Mouse (Mus musculus) liver, adult 2 months (tissue): ENCODE results near the gene Rorc. TPM values are rescaled to one million over a fixed set of nuclear protein-coding genes. Genes with fewer than 3 reads are reported as not detected.

Source experiments
- DNase-seq: peaks from one replicate; pipeline ENCODE4 v3.0.0-alpha.2; 2011; ENCODE audit warnings: low read depth, low spot score; ENCODE audit errors: extremely low read depth
- H3K27ac ChIP-seq: fragments of 200-500 bp; replicated peaks from 2 replicates; pipeline ENCODE4 v1.5.1; 2012; ENCODE audit warnings: low read depth, mild to moderate bottlenecking, control low read depth, inconsistent platforms, low read length; ENCODE audit not compliant: insufficient read depth
- H3K27me3 ChIP-seq: fragments of 200-500 bp; 2 replicates; pipeline ENCODE4 v1.6.1; 2012; ENCODE audit warnings: mild to moderate bottlenecking, moderate library complexity, low read length, inconsistent platforms; ENCODE audit not compliant: control insufficient read depth, insufficient read depth
- H3K36me3 ChIP-seq: fragments of 200-500 bp; 2 replicates; pipeline ENCODE4 v1.6.1; 2012; ENCODE audit warnings: low read length, inconsistent platforms; ENCODE audit not compliant: control insufficient read depth, insufficient read depth
- H3K4me1 ChIP-seq: fragments of 200-500 bp; 2 replicates; pipeline ENCODE4 v1.6.1; 2011; ENCODE audit warnings: low read length; ENCODE audit not compliant: control insufficient read depth, insufficient read depth
- H3K4me3 ChIP-seq: fragments of 200-500 bp; 2 replicates; pipeline ENCODE4 v1.5.1; 2011; ENCODE audit warnings: low read depth, mild to moderate bottlenecking, control low read depth, low read length, moderate library complexity; ENCODE audit not compliant: insufficient read depth
- H3K79me2 ChIP-seq: fragments of 200-500 bp; 2 replicates; pipeline ENCODE4 v1.6.1; 2012; ENCODE audit warnings: inconsistent platforms, mild to moderate bottlenecking, low read length, moderate library complexity; ENCODE audit not compliant: control insufficient read depth, insufficient read depth
- H3K9ac ChIP-seq: fragments of 200-500 bp; 2 replicates; pipeline ENCODE4 v1.6.1; 2012; ENCODE audit warnings: low read depth, mild to moderate bottlenecking, control low read depth, inconsistent platforms, low read length
- CTCF ChIP-seq: fragments of 200-500 bp; IDR thresholded peaks from 2 replicates; pipeline ENCODE4 v1.5.1; 2011; ENCODE audit warnings: low read depth, low read length, control low read depth
- POLR2A ChIP-seq: fragments of 200-500 bp; IDR thresholded peaks from 2 replicates; pipeline ENCODE4 v1.6.1; 2011; ENCODE audit warnings: low read length, control low read depth; ENCODE audit not compliant: insufficient read depth; ENCODE audit errors: extremely low read depth
- WGBS: fragments of 180-500 bp; shearing (Covaris S2); methylation state at CpG from one replicate; pipeline ENCODE4 v1.1.7; 2018; 5-methylcytosine and 5-hydroxymethylcytosine counted together
- polyA plus RNA-seq: library from polyadenylated mRNA; depleted of rRNA; stranded (reverse); fragments of >200 nt; gene quantifications from 2 replicates; pipeline ENCODE4 v1.2.3, GENCODE M21; 2012
- total RNA-seq: library from RNA; depleted of rRNA; stranded (reverse); fragments of >200 nt; gene quantifications from 2 replicates; pipeline ENCODE4 v1.2.3, GENCODE M21; 2014

The Rorc gene
- total and polyA plus RNA-seq, 2 experiments: 34.4 to 50.3 TPM

DNA sequence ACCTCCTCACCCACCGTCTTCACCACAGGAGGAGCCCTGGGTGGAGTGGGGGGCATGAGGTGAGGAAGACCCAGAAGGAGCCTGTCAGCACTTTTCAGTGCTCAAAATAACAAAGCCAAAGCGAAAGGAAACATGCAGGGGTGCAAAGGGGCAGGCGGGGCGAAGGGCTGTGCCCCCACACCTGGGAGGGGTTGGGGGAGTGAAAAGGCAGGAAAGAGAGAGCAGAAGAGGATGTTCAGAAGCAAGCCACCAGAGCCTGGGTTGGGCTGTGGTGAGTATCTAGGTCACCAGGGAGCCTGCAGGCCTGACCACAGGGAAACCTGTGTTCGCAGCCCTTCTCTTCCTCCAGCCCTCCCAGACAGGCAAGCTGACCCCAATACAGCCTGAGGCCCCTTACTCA is 15.5 kb downstream of the Rorc start:
- Histone ChIP-seq H3K27ac (no peak overlapping the region), H3K4me1 (peaks cover 2% of the 10 kb centered on the region; the same call in 1 of the 2 replicates), H3K36me3 (peaks cover 27% of the 10 kb centered on the region), H3K4me3 (no peak overlapping the region), H3K27me3 (no peaks in the 10 kb centered on the region), H3K79me2 (no peaks in the 10 kb centered on the region), H3K9ac (no peak overlapping the region)
- TF ChIP-seq POLR2A: no peak
- no peak for TF ChIP-seq CTCF
- 80% methylated on average over 5 of the region's 5 CpGs for WGBS
- no peak for DNase-seq

DNA sequence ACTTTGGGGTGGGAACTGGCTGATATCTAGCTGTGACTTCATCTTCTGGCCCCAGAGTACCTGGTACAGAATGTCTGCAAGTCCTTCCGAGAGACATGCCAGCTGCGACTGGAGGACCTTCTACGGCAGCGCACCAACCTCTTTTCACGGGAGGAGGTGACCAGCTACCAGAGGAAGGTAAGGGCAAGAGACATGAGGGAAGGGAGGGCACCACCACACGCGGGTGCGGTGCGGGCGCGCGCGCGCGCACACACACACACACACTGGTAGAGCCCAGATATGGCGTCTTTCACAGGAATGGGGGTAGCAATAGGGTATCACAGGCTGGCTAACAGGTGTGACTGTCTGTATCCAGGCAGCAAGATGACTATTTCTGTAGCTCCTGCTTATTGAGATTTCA is 16.8 kb downstream of the Rorc start:
- WGBS: 94% methylated on average over 16 of the region's 16 CpGs
- H3K79me2 ChIP-seq: no peaks in the 10 kb centered on the region
- peaks cover 32% of the 10 kb centered on the region for H3K36me3 ChIP-seq
- no peak overlapping the region for H3K27ac ChIP-seq
- no peak overlapping the region for H3K4me3 ChIP-seq
- no peak for DNase-seq
- no peak for TF ChIP-seq CTCF
- TF ChIP-seq POLR2A: no peak
- no peaks in the 10 kb centered on the region for H3K27me3 ChIP-seq
- H3K9ac ChIP-seq: no peak overlapping the region
- no peaks in the 10 kb centered on the region for H3K4me1 ChIP-seq

DNA sequence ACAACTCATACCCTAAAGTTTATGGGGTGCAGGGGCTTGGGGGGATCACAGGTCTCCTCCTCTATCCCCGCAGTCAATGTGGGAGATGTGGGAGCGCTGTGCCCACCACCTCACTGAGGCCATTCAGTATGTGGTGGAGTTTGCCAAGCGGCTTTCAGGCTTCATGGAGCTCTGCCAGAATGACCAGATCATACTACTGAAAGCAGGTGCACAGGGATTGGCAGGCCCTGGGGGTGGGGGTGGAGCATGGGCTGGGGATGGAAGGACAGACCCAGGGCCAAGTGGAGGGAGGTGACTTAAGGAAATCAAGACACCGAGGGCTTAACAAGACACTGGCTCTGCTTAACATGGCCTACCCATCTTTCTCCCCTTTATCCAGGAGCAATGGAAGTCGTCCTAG is 18.4 kb downstream of the Rorc start:
- TF ChIP-seq POLR2A (no peak), CTCF (no peak)
- Histone ChIP-seq H3K27ac (no peak overlapping the region), H3K4me1 (no peaks in the 10 kb centered on the region), H3K36me3 (peaks cover 41% of the 10 kb centered on the region), H3K79me2 (no peaks in the 10 kb centered on the region), H3K4me3 (no peak overlapping the region), H3K9ac (no peak overlapping the region), H3K27me3 (no peaks in the 10 kb centered on the region)
- no peak for DNase-seq
- WGBS: 77% methylated on average over 5 of the region's 5 CpGs

DNA sequence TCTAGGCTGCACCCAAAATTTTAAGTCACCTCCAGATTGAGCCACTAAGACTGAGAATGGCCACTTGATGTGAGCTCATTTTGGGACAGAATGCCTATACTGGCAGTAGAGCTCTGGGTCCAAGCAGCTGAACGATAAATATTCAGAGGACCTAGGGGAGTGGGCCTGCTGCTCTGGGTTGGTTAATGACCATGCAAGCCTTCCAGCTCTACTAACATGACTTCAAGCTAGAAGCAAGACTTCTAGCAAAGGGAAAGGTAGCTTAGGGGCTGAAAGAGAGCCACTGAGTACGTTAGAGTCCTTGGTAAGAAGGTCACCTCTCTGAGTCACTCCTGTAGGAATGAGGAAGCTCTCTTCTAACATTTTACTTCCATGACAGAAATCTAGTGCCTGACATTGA is 19.5 kb downstream of the Rorc start:
- Histone ChIP-seq H3K9ac (no peak overlapping the region), H3K4me1 (no peaks in the 10 kb centered on the region), H3K79me2 (no peaks in the 10 kb centered on the region), H3K36me3 (peaks cover 40% of the 10 kb centered on the region), H3K27me3 (no peaks in the 10 kb centered on the region), H3K27ac (no peak overlapping the region), H3K4me3 (no peak overlapping the region)
- 86% methylated on average over 2 of the region's 2 CpGs for WGBS
- DNase-seq: no peak
- no peak for TF ChIP-seq POLR2A

DNA sequence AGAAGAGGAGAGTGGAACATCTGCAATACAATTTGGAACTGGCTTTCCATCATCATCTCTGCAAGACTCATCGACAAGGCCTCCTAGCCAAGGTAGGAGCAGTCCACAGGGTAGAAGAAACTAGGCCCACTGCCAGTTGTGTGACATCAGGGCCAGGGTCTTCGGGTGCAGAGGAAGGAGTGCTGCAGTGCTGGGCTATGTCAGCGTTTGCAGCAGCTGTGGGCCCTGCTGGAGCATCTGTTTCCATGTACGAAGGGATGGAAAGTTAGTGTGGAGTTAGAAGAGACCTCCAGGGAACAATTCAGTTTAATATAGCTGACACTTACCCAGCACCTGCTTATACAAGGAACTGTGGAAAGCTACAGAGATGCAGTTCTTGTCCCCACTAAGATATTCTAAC is 20.5 kb downstream of the Rorc start:
- Histone ChIP-seq H3K4me3 (no peak overlapping the region), H3K79me2 (no peaks in the 10 kb centered on the region), H3K27ac (no peak overlapping the region), H3K9ac (no peak overlapping the region), H3K36me3 (peaks cover 37% of the 10 kb centered on the region), H3K4me1 (no peaks in the 10 kb centered on the region), H3K27me3 (no peaks in the 10 kb centered on the region)
- 81% methylated on average over 4 of the region's 4 CpGs for WGBS
- no peak for DNase-seq
- TF ChIP-seq CTCF: no peak

DNA sequence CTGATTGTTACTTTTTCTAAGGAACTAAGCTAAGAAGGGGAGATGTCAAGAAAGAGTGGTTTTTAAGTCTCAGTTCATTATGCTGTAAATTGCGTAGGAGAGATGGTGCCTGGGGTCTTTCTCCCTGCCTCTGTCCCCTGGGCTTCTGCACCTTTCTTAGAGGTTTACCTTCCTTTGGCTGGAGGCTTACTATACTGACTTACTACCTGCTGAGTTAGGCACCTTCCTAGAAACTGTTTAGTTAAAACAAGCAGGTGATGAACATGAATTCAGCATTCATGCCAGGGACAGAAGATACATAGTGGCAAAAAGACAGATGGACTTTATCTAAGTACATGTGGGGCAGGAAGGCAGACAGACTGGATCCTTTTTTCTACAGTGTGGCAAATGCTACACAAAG is 23.7 kb downstream of the Rorc start:
- no peaks in the 10 kb centered on the region for H3K4me1 ChIP-seq
- TF ChIP-seq CTCF (no peak), POLR2A (no peak)

More for the DNA sequence above, 23.7 kb downstream of the Rorc start:
- H3K27ac ChIP-seq: no peak overlapping the region
- WGBS: 93% methylated on average over 1 of the region's 1 CpGs
- H3K79me2 ChIP-seq: no peaks in the 10 kb centered on the region
- peaks cover 25% of the 10 kb centered on the region for H3K36me3 ChIP-seq
- no peak overlapping the region for H3K9ac ChIP-seq
- H3K4me3 ChIP-seq: no peak overlapping the region
- H3K27me3 ChIP-seq: no peaks in the 10 kb centered on the region
- DNase-seq: no peak
